Mouse (Mus musculus) stomach, embryonic 15.5 days (tissue): ENCODE results near the gene Ivns1abp. TPM values are rescaled to one million over a fixed set of nuclear protein-coding genes. Genes with fewer than 3 reads are reported as not detected.
"Not testable (repeated sequence)": the region's sequence is repeated elsewhere in the genome, so short reads cannot be mapped to it uniquely, and the experiment has no call there.

Experiments
- ATAC-seq: fragments of 200-750 bp; cut with Nextera tagmentation; 2 replicates; pipeline ENCODE4 v1.8.0; 2017; ENCODE audit warnings: low read depth, moderate number of reproducible peaks, moderate TSS enrichment; ENCODE audit not compliant: insufficient read depth, low FRiP score
- H3K27ac ChIP-seq: fragments of 300-500 bp; sonication (generic); 2 replicates; pipeline ENCODE4 v1.5.1; 2015; ENCODE audit warnings: mild to moderate bottlenecking, inconsistent platforms
- H3K27me3 ChIP-seq: fragments of 300-500 bp; sonication (generic); replicated peaks from 2 replicates; pipeline ENCODE4 v1.6.1; 2015; ENCODE audit warnings: inconsistent platforms
- H3K36me3 ChIP-seq: fragments of 300-500 bp; sonication (generic); 2 replicates; pipeline ENCODE4 v1.6.1; 2015; ENCODE audit warnings: inconsistent platforms
- H3K4me1 ChIP-seq: fragments of 300-500 bp; sonication (generic); 2 replicates; pipeline ENCODE4 v1.6.1; 2015; ENCODE audit warnings: inconsistent platforms
- H3K4me2 ChIP-seq: fragments of 300-500 bp; sonication (generic); 2 replicates; pipeline ENCODE4 v1.6.1; 2015; ENCODE audit warnings: mild to moderate bottlenecking, inconsistent platforms
- H3K4me3 ChIP-seq: fragments of 300-500 bp; sonication (generic); replicated peaks from 2 replicates; pipeline ENCODE4 v1.5.1; 2015; ENCODE audit warnings: inconsistent platforms
- H3K9ac ChIP-seq: fragments of 300-500 bp; sonication (generic); 2 replicates; pipeline ENCODE4 v1.6.1; 2015; ENCODE audit warnings: inconsistent platforms
- H3K9me3 ChIP-seq: fragments of 300-500 bp; sonication (generic); 2 replicates; pipeline ENCODE4 v1.6.1; 2016; ENCODE audit warnings: inconsistent platforms
- WGBS: fragments of 180-500 bp; shearing (Covaris S2); methylation state at CpG from one replicate; pipeline ENCODE4 v1.1.7; 2015; 5-methylcytosine and 5-hydroxymethylcytosine counted together
- polyA plus RNA-seq: library from polyadenylated mRNA; unstranded; fragments of >200 nt; fragmentation: Nextera tagmentation; extraction: Ambion mirVana; gene quantifications from 2 replicates; pipeline ENCODE4 v1.2.1, GENCODE M21; 2015

Ivns1abp gene
- polyA plus RNA-seq, 1 experiment from 2014 or later, result 206 TPM

DNA sequence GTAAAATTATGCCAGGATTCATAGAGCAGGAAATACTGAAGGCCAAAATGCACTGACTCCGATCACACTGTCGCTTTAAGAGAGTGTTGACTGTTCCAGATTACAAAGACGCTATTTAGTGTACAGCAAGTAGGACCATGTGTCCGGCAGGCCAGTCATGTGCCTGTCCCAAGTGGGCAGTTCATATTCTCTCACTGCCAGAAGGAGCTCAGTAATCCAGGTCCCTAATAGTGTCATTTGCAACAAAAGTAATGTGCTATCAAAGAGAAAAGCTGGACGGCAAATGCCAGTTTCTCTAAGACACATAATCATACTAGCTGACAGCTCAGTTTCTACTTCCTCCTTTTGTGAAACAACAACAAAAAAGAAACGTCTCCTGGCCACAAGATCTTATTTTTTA lies 1.3 kb upstream of the Ivns1abp start:
- ATAC-seq, result no peak
- Histone ChIP-seq H3K27ac (peak overlapping the region; percentile 79; the same call in 1 of the 2 replicates), H3K4me2 (peak overlapping the region; percentile 62; the same call in 1 of the 2 replicates), H3K4me1 (peaks cover 18% of the 10 kb centered on the region; the same call in 1 of the 2 replicates), H3K9me3 (no peaks in the 10 kb centered on the region), H3K27me3 (no peaks in the 10 kb centered on the region), H3K36me3 (no peaks in the 10 kb centered on the region), H3K4me3 (no peak overlapping the region; the same call in 1 of the 2 replicates), H3K9ac (no peak overlapping the region)
- WGBS, result 30% methylated on average over 6 of the region's 6 CpGs

GRCm38 (mm10) chr1:151343571-151344282 lies 550 bp upstream of the Ivns1abp start:
- Histone ChIP-seq H3K27ac (peak overlapping the region; percentile 79), H3K4me2 (peak overlapping the region; percentile 62), H3K36me3 (no peaks in the 10 kb centered on the region), H3K4me3 (peak overlapping the region; percentile 85), H3K9me3 (no peaks in the 10 kb centered on the region), H3K27me3 (no peaks in the 10 kb centered on the region), H3K4me1 (peaks cover 21% of the 10 kb centered on the region; the same call in 1 of the 2 replicates), H3K9ac (0 out of 2 replicates have a peak overlapping the region, but pooled peaks have one; percentile 18)
- ATAC-seq, result no peak
- 2% methylated on average over 17 of the region's 17 CpGs for WGBS

GRCm38 (mm10) chr1:151345109-151345862 lies 1.0 kb downstream of the Ivns1abp start:
- Histone ChIP-seq H3K36me3 (no peaks in the 10 kb centered on the region), H3K4me2 (peak overlapping the region; percentile 62), H3K9me3 (no peaks in the 10 kb centered on the region), H3K4me3 (peak overlapping the region; percentile 85), H3K4me1 (peaks cover 25% of the 10 kb centered on the region; the same call in 1 of the 2 replicates), H3K9ac (peak overlapping the region; percentile 78), H3K27ac (peak overlapping the region; percentile 93), H3K27me3 (no peaks in the 10 kb centered on the region)
- WGBS, result under 1% methylated on average over 55 of the region's 55 CpGs
- ATAC-seq, result peak; percentile 81

DNA sequence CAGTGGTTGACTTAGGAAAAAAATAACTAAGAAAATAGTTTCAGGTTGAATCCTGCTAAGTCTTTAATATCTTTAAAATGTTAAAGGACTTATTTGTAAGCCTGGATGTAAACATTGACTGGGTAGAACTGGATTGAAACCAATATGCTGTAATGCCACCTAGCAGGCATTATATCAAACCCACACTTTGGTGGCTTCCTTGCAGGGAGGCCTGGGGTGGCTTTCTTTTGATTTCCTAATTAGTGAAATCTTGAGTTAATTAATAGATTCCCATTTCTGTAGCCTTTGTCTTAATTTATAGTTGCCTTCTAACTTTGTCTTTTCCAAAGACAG lies 1.6 kb downstream of the Ivns1abp start:
- Histone ChIP-seq H3K4me2 (peak overlapping the region; percentile 62), H3K27me3 (no peaks in the 10 kb centered on the region), H3K27ac (peak overlapping the region; percentile 93; the same call in 1 of the 2 replicates), H3K36me3 (no peaks in the 10 kb centered on the region), H3K4me1 (peaks cover 25% of the 10 kb centered on the region; the same call in 1 of the 2 replicates), H3K9me3 (no peaks in the 10 kb centered on the region), H3K9ac (peak overlapping the region; percentile 78; the same call in 1 of the 2 replicates), H3K4me3 (peak overlapping the region; percentile 85)
- ATAC-seq, result no peak

- Histone ChIP-seq H3K36me3 (peaks cover 3% of the 10 kb centered on the region; the same call in 1 of the 2 replicates), H3K4me1 (peaks cover 22% of the 10 kb centered on the region; the same call in 1 of the 2 replicates), H3K4me3 (peak overlapping the region; percentile 85; the same call in 1 of the 2 replicates), H3K4me2 (peak overlapping the region; percentile 62), H3K9ac (no peak overlapping the region), H3K27me3 (no peaks in the 10 kb centered on the region), H3K9me3 (no peaks in the 10 kb centered on the region), H3K27ac (peak overlapping the region; percentile 52; the same call in 1 of the 2 replicates)
- no peak for ATAC-seq
- WGBS, result 34% methylated on average over 6 of the region's 6 CpGs
Measured at GRCm38 (mm10) chr1:151346681-151347127, 2.4 kb downstream of the Ivns1abp start.

DNA sequence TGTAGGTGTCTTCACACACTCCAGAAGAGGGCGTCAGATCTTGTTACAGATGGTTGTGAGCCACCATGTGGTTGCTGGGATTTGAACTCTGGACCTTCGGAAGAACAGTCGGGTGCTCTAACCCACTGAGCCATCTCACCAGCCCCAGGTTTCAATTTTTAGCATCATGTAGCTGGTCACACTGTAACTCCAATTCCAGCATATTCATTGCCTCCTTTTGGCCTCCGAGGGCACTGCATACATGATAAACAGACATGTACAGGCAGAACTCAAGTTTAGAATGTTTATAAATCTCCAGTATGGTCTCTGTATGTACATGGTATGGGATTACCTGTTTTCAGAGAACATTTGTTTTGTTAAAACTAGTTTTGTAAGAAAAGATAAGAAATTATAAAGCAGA lies 4.0 kb downstream of the Ivns1abp start:
- 70% methylated on average over 4 of the region's 4 CpGs for WGBS
- not testable (repeated sequence) for H3K27ac ChIP-seq, H3K9me3 ChIP-seq, ATAC-seq, H3K27me3 ChIP-seq, H3K4me3 ChIP-seq, H3K9ac ChIP-seq, H3K4me2 ChIP-seq
- peaks cover 12% of the 10 kb centered on the region for H3K36me3 ChIP-seq
- H3K4me1 ChIP-seq, result peaks cover 15% of the 10 kb centered on the region; the same call in 1 of the 2 replicates

- peaks cover 7% of the 10 kb centered on the region; the same call in 1 of the 2 replicates for H3K4me1 ChIP-seq
- WGBS, result 91% methylated on average over 2 of the region's 2 CpGs
- no peak overlapping the region for H3K4me2 ChIP-seq
- peaks cover 25% of the 10 kb centered on the region for H3K36me3 ChIP-seq
- H3K4me3 ChIP-seq, result no peak overlapping the region
- ATAC-seq, result no peak
- H3K27ac ChIP-seq, result no peak overlapping the region
- no peaks in the 10 kb centered on the region for H3K9me3 ChIP-seq
- no peaks in the 10 kb centered on the region for H3K27me3 ChIP-seq
- no peak overlapping the region for H3K9ac ChIP-seq
Measured at GRCm38 (mm10) chr1:151352911-151353310, 8.6 kb downstream of the Ivns1abp start.

DNA sequence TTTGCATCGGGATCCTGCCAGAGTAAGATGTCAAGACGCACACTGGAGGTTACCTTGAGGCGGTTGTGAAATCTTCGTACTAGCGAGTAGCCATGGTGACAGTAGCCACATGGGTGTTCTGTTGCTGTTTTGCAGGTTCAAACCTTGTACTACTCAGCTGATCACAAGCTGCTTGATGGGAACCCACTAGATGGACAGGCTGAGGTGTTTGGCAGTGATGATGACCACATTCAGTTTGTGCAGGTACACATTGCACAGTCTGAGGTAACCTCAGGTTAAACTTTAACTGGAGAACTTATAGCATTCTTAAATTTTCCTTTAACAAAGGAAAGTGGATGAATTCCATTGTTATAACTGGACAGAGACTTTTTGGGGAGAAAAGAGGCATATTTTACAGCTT lies 11.7 kb downstream of the Ivns1abp start:
- Histone ChIP-seq H3K27ac (no peak overlapping the region), H3K27me3 (no peaks in the 10 kb centered on the region), H3K9ac (no peak overlapping the region), H3K36me3 (peaks cover 49% of the 10 kb centered on the region), H3K4me2 (no peak overlapping the region), H3K9me3 (no peaks in the 10 kb centered on the region), H3K4me3 (no peak overlapping the region), H3K4me1 (no peaks in the 10 kb centered on the region)
- no peak for ATAC-seq
- 95% methylated on average over 5 of the region's 5 CpGs for WGBS

GRCm38 (mm10) chr1:151359374-151359773 lies 15.1 kb downstream of the Ivns1abp start:
- no peaks in the 10 kb centered on the region for H3K9me3 ChIP-seq
- ATAC-seq, result no peak
- no peak overlapping the region for H3K4me2 ChIP-seq
- no peaks in the 10 kb centered on the region for H3K4me1 ChIP-seq
- H3K4me3 ChIP-seq, result no peak overlapping the region
- 89% methylated on average over 3 of the region's 3 CpGs for WGBS
- H3K36me3 ChIP-seq, result peaks cover 53% of the 10 kb centered on the region
- no peaks in the 10 kb centered on the region for H3K27me3 ChIP-seq
- H3K27ac ChIP-seq, result no peak overlapping the region
- H3K9ac ChIP-seq, result no peak overlapping the region

GRCm38 (mm10) chr1:151366944-151367605 lies 22.8 kb downstream of the Ivns1abp start:
- ATAC-seq, result no peak
- Histone ChIP-seq H3K27me3 (no peaks in the 10 kb centered on the region), H3K4me3 (no peak overlapping the region), H3K36me3 (peaks cover 28% of the 10 kb centered on the region), H3K4me1 (no peaks in the 10 kb centered on the region), H3K9me3 (no peaks in the 10 kb centered on the region), H3K9ac (no peak overlapping the region), H3K27ac (no peak overlapping the region), H3K4me2 (no peak overlapping the region)
- 80% methylated on average over 8 of the region's 8 CpGs for WGBS

DNA sequence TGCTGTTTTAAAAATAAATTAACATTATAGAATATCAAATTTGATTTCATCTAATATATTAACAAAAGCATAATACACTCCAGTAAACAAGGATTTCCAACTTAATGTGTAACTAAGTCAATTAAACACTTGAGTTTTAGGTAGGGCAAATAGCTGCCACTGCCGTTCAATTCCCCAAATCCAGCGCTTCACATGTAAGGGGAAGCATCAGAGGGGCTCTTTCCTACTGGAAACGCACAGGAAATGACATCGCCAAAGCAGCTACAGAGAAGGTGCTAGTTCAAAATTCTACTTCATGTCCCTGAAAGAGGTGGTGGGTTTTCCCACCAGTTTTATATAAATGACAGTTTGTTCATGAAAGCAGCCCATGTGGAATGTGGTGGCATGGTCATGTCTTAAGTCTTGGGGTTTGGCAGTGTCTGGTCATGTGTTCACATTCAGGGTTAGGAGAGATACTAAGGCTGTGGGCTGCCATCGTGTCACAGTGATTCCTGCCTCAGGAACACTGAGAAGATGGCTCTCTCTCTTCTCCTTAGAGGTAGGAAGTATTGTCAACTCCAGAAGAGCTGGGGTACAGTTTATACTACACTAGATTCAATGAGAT lies 23.5 kb downstream of the Ivns1abp start:
- H3K9ac ChIP-seq, result no peak overlapping the region
- WGBS, result 86% methylated on average over 5 of the region's 5 CpGs
- no peak for ATAC-seq
- H3K4me3 ChIP-seq, result no peak overlapping the region
- H3K27me3 ChIP-seq, result no peaks in the 10 kb centered on the region
- H3K36me3 ChIP-seq, result peaks cover 24% of the 10 kb centered on the region
- H3K9me3 ChIP-seq, result no peaks in the 10 kb centered on the region
- no peak overlapping the region for H3K4me2 ChIP-seq
- H3K4me1 ChIP-seq, result no peaks in the 10 kb centered on the region
- no peak overlapping the region for H3K27ac ChIP-seq
